Mouse (Mus musculus) midbrain, postnatal 0 days (tissue): ENCODE measurements around the gene Spx. TPM values are rescaled to one million over a fixed set of nuclear protein-coding genes. Genes with fewer than 3 reads are reported as not detected.

Experiments used
- ATAC-seq: fragments of 200-750 bp; cut with Nextera tagmentation; 2 replicates; pipeline ENCODE4 v1.8.0; 2017; ENCODE audit warnings: moderate number of reproducible peaks, mild to moderate bottlenecking, moderate TSS enrichment, moderate library complexity; ENCODE audit not compliant: low FRiP score
- DNase-seq: peaks from one replicate; pipeline ENCODE4 v3.0.0-alpha.2; 2015; ENCODE audit warnings: low spot score
- H3K27ac ChIP-seq: fragments of 300-500 bp; sonication (generic); 2 replicates; pipeline ENCODE4 v1.5.1; 2014; ENCODE audit warnings: low read depth, mild to moderate bottlenecking, low read length, mixed read lengths
- H3K27me3 ChIP-seq: fragments of 300-500 bp; sonication (generic); 2 replicates; pipeline ENCODE4 v1.6.1; 2014; ENCODE audit warnings: low read length, control low read depth, mixed read lengths; ENCODE audit not compliant: insufficient read depth
- H3K36me3 ChIP-seq: fragments of 300-500 bp; sonication (generic); 2 replicates; pipeline ENCODE4 v1.6.1; 2014; ENCODE audit warnings: low read length, control low read depth, mixed read lengths; ENCODE audit not compliant: insufficient read depth
- H3K4me1 ChIP-seq: fragments of 300-500 bp; sonication (generic); 2 replicates; pipeline ENCODE4 v1.6.1; 2014; ENCODE audit warnings: mild to moderate bottlenecking, control low read depth, antibody characterized with exemption, low read length, mixed read lengths; ENCODE audit not compliant: insufficient read depth
- H3K4me2 ChIP-seq: fragments of 300-500 bp; sonication (generic); 2 replicates; pipeline ENCODE4 v1.6.1; 2014; ENCODE audit warnings: low read depth, mild to moderate bottlenecking, low read length, mixed read lengths; ENCODE audit not compliant: poor library complexity, severe bottlenecking
- H3K4me3 ChIP-seq: fragments of 300-500 bp; sonication (generic); 2 replicates; pipeline ENCODE4 v1.5.1; 2014; ENCODE audit warnings: low read depth, mild to moderate bottlenecking, low read length, moderate library complexity
- H3K9ac ChIP-seq: fragments of 300-500 bp; sonication (generic); replicated peaks from 2 replicates; pipeline ENCODE4 v1.6.1; 2014; ENCODE audit warnings: mild to moderate bottlenecking, low read length, moderate library complexity, mixed read lengths; ENCODE audit not compliant: poor library complexity, severe bottlenecking
- H3K9me3 ChIP-seq: fragments of 300-500 bp; sonication (generic); 2 replicates; pipeline ENCODE4 v1.6.1; 2016; ENCODE audit warnings: low read length, control low read depth
- CTCF ChIP-seq: IDR thresholded peaks from 2 replicates; pipeline ENCODE4 v1.5.1; 2016; ENCODE audit warnings: antibody characterized with exemption, mild to moderate bottlenecking
- WGBS: fragments of 180-500 bp; shearing (Covaris S2); extraction: QIAGEN DNeasy Blood & Tissue Kit; methylation state at CpG from one replicate; pipeline ENCODE4 v1.1.7; 2014; 5-methylcytosine and 5-hydroxymethylcytosine counted together
- polyA plus RNA-seq: library from polyadenylated mRNA; unstranded; fragments of >200 nt; fragmentation: Nextera tagmentation; extraction: Ambion mirVana; gene quantifications from 2 replicates; pipeline ENCODE4 v1.2.1, GENCODE M21; 2015
- total RNA-seq: library from RNA; depleted of rRNA; stranded (reverse); fragments of >200 nt; gene quantifications from 2 replicates; pipeline ENCODE4 v1.2.3, GENCODE M21; 2014

Spx gene
- total and polyA plus RNA-seq, 2 experiments from 2014 or later = 2.2 to 5.5 TPM

GRCm38 (mm10) chr6:142387011-142387754 is 26.1 kb upstream of the Spx start, which contains the start of the genes Recql and Golt1b:
TSS of gene Recql (minus strand) at chr6:142387087.
TSS of gene Golt1b (plus strand) at chr6:142387221.
- Histone ChIP-seq H3K9me3 (no peaks in the 10 kb centered on the region), H3K4me1 (peaks cover 5% of the 10 kb centered on the region; the same call in 1 of the 2 replicates), H3K27ac (peak within 1 kb of the TSS; percentile 51; the same call in 1 of the 2 replicates), H3K4me2 (peak within 1 kb of the TSS; percentile 78), H3K27me3 (no peaks in the 10 kb centered on the region), H3K36me3 (no peaks in the 10 kb centered on the region), H3K4me3 (peak within 1 kb of the TSS; percentile 84), H3K9ac (peak within 1 kb of the TSS; percentile 77)
- DNase-seq = peak; percentile 97
- TF ChIP-seq CTCF = no peak
- peak; percentile 100 for ATAC-seq
- under 1% methylated on average over 64 of the region's 87 CpGs for WGBS

- ATAC-seq (no peak), DNase-seq (no peak)
- H3K36me3 ChIP-seq = no peaks in the 10 kb centered on the region
- no peaks in the 10 kb centered on the region for H3K9me3 ChIP-seq
- H3K27ac ChIP-seq = no peak overlapping the region
- WGBS = 24% methylated on average over 8 of the region's 8 CpGs
- no peaks in the 10 kb centered on the region for H3K27me3 ChIP-seq
- peak overlapping the region; percentile 77 for H3K9ac ChIP-seq
- peaks cover 5% of the 10 kb centered on the region; the same call in 1 of the 2 replicates for H3K4me1 ChIP-seq
- H3K4me3 ChIP-seq = peak overlapping the region; percentile 84
- no peak for TF ChIP-seq CTCF
- peak overlapping the region; percentile 78 for H3K4me2 ChIP-seq
Observed at GRCm38 (mm10) chr6:142387755-142388271, 25.4 kb upstream of the Spx start.

- H3K4me1 ChIP-seq = peaks cover 5% of the 10 kb centered on the region; the same call in 1 of the 2 replicates
- H3K36me3 ChIP-seq = peaks cover 4% of the 10 kb centered on the region; the same call in 1 of the 2 replicates
- no peaks in the 10 kb centered on the region for H3K27me3 ChIP-seq
- no peak for TF ChIP-seq CTCF
- WGBS = 93% methylated on average over 2 of the region's 2 CpGs
- ATAC-seq (no peak), DNase-seq (no peak)
- H3K9ac ChIP-seq = no peak overlapping the region
- no peak overlapping the region for H3K4me2 ChIP-seq
- no peak overlapping the region for H3K4me3 ChIP-seq
- H3K9me3 ChIP-seq = no peaks in the 10 kb centered on the region
- H3K27ac ChIP-seq = no peak overlapping the region
Observed at GRCm38 (mm10) chr6:142389101-142389500, 24.1 kb upstream of the Spx start.

- WGBS = 90% methylated on average over 5 of the region's 5 CpGs
- Histone ChIP-seq H3K4me3 (no peak overlapping the region), H3K9ac (no peak overlapping the region), H3K9me3 (no peaks in the 10 kb centered on the region), H3K36me3 (peaks cover 23% of the 10 kb centered on the region), H3K4me2 (no peak overlapping the region), H3K27me3 (no peaks in the 10 kb centered on the region), H3K4me1 (peaks cover 5% of the 10 kb centered on the region; the same call in 1 of the 2 replicates), H3K27ac (no peak overlapping the region)
- ATAC-seq (no peak), DNase-seq (no peak)
- no peak for TF ChIP-seq CTCF
Observed at GRCm38 (mm10) chr6:142392312-142392711, 20.9 kb upstream of the Spx start.

- Histone ChIP-seq H3K36me3 (peaks cover 23% of the 10 kb centered on the region), H3K27me3 (no peaks in the 10 kb centered on the region), H3K4me1 (no peaks in the 10 kb centered on the region), H3K4me2 (no peak overlapping the region), H3K4me3 (no peak overlapping the region), H3K27ac (no peak overlapping the region), H3K9me3 (no peaks in the 10 kb centered on the region), H3K9ac (no peak overlapping the region)
- no peak for ATAC-seq
- no peak for TF ChIP-seq CTCF
- DNase-seq = no peak
- 71% methylated on average over 5 of the region's 5 CpGs for WGBS
Observed at GRCm38 (mm10) chr6:142394669-142395068, 18.6 kb upstream of the Spx start.

- H3K4me3 ChIP-seq = no peak overlapping the region
- no peaks in the 10 kb centered on the region for H3K27me3 ChIP-seq
- ATAC-seq (no peak), DNase-seq (no peak)
- TF ChIP-seq CTCF = no peak
- H3K4me2 ChIP-seq = no peak overlapping the region
- no peak overlapping the region for H3K27ac ChIP-seq
- H3K36me3 ChIP-seq = peaks cover 28% of the 10 kb centered on the region
- 91% methylated on average over 6 of the region's 6 CpGs for WGBS
- no peaks in the 10 kb centered on the region for H3K9me3 ChIP-seq
- H3K9ac ChIP-seq = no peak overlapping the region
- no peaks in the 10 kb centered on the region for H3K4me1 ChIP-seq
Observed at GRCm38 (mm10) chr6:142395756-142396155, 17.5 kb upstream of the Spx start.
